Mouse (Mus musculus) heart, embryonic 14.5 days (tissue): ENCODE measurements around the gene H2afy. TPM values are rescaled to one million over a fixed set of nuclear protein-coding genes. Genes with fewer than 3 reads are reported as not detected.

Source experiments
- ATAC-seq: fragments of 200-750 bp; cut with Nextera tagmentation; 2 replicates; pipeline ENCODE4 v1.8.0; 2017; ENCODE audit warnings: low read depth, moderate TSS enrichment; ENCODE audit not compliant: insufficient number of reproducible peaks, insufficient read depth, low FRiP score
- H3K27ac ChIP-seq, 2 experiments: fragments of 200-500 bp in 1 of 2; fragments of 300-500 bp in 1 of 2; sonication (generic) in 1 of 2; replicated peaks in 1 of 2; 2 replicates each; pipeline ENCODE4 v1.5.1; 2012 to 2014; ENCODE audit warnings: low read depth in 2 of 2, low read length in 2 of 2, control low read depth in 1 of 2, mild to moderate bottlenecking in 1 of 2, mixed read lengths in 1 of 2; ENCODE audit not compliant: control insufficient read depth in 1 of 2, insufficient read depth in 1 of 2
- H3K27me3 ChIP-seq: fragments of 300-500 bp; sonication (generic); 2 replicates; pipeline ENCODE4 v1.6.1; 2014; ENCODE audit warnings: mild to moderate bottlenecking, low read length, control low read depth; ENCODE audit not compliant: control insufficient read depth, insufficient read depth
- H3K36me3 ChIP-seq: fragments of 300-500 bp; sonication (generic); 2 replicates; pipeline ENCODE4 v1.6.1; 2014; ENCODE audit warnings: mild to moderate bottlenecking, control low read depth, low read length, mixed read lengths; ENCODE audit not compliant: control insufficient read depth, insufficient read depth
- H3K4me1 ChIP-seq, 2 experiments: fragments of 200-500 bp in 1 of 2; fragments of 300-500 bp in 1 of 2; sonication (generic) in 1 of 2; 2 replicates each; pipeline ENCODE4 v1.6.1; 2012 to 2014; ENCODE audit warnings: low read length in 2 of 2, control low read depth in 1 of 2, mixed read lengths in 1 of 2; ENCODE audit not compliant: control insufficient read depth in 2 of 2, insufficient read depth in 2 of 2
- H3K4me2 ChIP-seq: fragments of 300-500 bp; sonication (generic); 2 replicates; pipeline ENCODE4 v1.6.1; 2014; ENCODE audit warnings: mild to moderate bottlenecking, low read length
- H3K4me3 ChIP-seq, 2 experiments: fragments of 200-500 bp in 1 of 2; fragments of 300-500 bp in 1 of 2; sonication (generic) in 1 of 2; 2 replicates each; pipeline ENCODE4 v1.5.1; 2012 to 2014; ENCODE audit warnings: low read length in 2 of 2, mild to moderate bottlenecking in 2 of 2, control low read depth in 1 of 2, low read depth in 1 of 2, moderate library complexity in 1 of 2; ENCODE audit not compliant: control insufficient read depth in 1 of 2, insufficient read depth in 1 of 2
- H3K9ac ChIP-seq: fragments of 300-500 bp; sonication (generic); 2 replicates; pipeline ENCODE4 v1.6.1; 2014; ENCODE audit warnings: mild to moderate bottlenecking, low read length
- H3K9me3 ChIP-seq: fragments of 300-500 bp; sonication (generic); 2 replicates; pipeline ENCODE4 v1.6.1; 2016; ENCODE audit warnings: low read length, control low read depth; ENCODE audit not compliant: control insufficient read depth
- WGBS: fragments of 180-500 bp; shearing (Covaris S2); extraction: QIAGEN DNeasy Blood & Tissue Kit; methylation state at CpG from one replicate; pipeline ENCODE4 v1.1.7; 2014; 5-methylcytosine and 5-hydroxymethylcytosine counted together
- polyA plus RNA-seq: library from polyadenylated mRNA; unstranded; fragments of >200 nt; fragmentation: Nextera tagmentation; extraction: Ambion mirVana; gene quantifications from 2 replicates; pipeline ENCODE4 v1.2.1, GENCODE M21; 2014

Gene H2afy
- polyA plus RNA-seq, 1 experiment from 2014 or later = 107 TPM

DNA sequence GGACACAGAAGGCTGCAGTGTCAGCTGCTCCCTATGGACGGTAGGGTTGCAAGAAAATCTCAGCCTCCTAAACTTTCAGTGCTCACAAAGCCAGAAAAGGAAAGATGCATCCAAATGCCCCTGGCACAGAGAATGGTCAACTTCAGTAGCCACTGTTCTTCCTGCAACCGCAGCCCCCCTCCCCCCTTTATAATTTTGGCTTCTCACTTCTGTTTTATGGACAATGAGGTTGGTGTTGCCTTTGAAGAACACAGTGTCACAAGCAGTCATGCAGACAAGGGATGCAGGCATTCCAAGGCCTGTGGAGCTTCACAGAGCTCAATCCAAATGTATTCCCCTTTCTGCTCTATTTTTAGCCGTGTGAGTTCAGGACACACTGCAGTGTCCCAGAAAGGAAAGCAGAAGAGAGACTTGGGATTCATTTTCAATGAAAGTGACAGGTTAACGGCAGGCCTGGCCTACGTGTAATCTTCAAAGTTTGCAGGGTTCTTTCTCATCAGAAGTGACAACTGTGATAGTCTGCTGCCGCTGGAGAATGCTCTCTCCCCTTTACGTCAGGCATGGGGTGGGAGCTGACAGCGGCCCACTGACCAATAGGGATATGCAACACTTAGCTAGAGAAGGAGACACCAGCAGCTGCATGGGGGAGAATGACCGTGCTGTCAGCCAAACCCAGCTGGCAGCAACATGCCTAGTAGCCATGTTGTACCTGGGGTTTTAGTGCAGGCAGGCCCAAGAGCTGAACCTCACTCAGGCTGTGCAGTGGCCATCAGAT lies 18.0 kb downstream of the H2afy start:
- no peak overlapping the region for H3K4me3 ChIP-seq
- H3K36me3 ChIP-seq = peaks cover 41% of the 10 kb centered on the region
- H3K27ac ChIP-seq = peak overlapping the region; percentile 82 to 86
- H3K9me3 ChIP-seq = no peaks in the 10 kb centered on the region
- 21% methylated on average over 9 of the region's 9 CpGs for WGBS
- peak overlapping the region; percentile 30; the same call in 1 of the 2 replicates for H3K9ac ChIP-seq
- ATAC-seq = no peak
- H3K27me3 ChIP-seq = no peaks in the 10 kb centered on the region
- H3K4me1 ChIP-seq = peaks cover 48 to 64% of the 10 kb centered on the region in 2 experiments
- peak overlapping the region; percentile 26 for H3K4me2 ChIP-seq

DNA sequence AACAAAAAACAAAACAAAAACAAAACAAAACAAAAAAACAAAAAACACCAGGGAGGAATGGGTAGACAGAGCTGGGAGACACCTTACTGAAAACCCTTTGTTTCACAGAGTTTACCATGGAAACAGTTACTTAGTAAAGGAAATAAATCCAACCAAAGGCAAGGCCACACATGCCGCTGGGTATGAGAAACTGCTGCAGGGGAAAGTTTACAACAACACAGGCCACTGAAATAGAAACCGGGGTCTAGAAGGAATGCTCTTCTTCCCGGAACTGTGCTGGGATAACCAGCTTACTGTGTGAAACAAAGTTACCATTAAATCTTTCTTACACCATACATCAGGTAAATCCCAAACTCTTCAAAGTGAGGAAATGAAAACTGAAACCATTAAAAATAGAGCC lies 20.3 kb downstream of the H2afy start:
- ATAC-seq = no peak
- peaks cover 22% of the 10 kb centered on the region for H3K36me3 ChIP-seq
- H3K9ac ChIP-seq = peak overlapping the region; percentile 41
- H3K9me3 ChIP-seq = no peaks in the 10 kb centered on the region
- WGBS = 8% methylated on average over 3 of the region's 3 CpGs
- H3K4me1 ChIP-seq = peaks cover 70 to 86% of the 10 kb centered on the region in 2 experiments
- H3K4me3 ChIP-seq = no peak overlapping the region
- H3K4me2 ChIP-seq = peak overlapping the region; percentile 8; the same call in 1 of the 2 replicates
- peak overlapping the region; percentile 76 to 86 for H3K27ac ChIP-seq
- no peaks in the 10 kb centered on the region for H3K27me3 ChIP-seq

DNA sequence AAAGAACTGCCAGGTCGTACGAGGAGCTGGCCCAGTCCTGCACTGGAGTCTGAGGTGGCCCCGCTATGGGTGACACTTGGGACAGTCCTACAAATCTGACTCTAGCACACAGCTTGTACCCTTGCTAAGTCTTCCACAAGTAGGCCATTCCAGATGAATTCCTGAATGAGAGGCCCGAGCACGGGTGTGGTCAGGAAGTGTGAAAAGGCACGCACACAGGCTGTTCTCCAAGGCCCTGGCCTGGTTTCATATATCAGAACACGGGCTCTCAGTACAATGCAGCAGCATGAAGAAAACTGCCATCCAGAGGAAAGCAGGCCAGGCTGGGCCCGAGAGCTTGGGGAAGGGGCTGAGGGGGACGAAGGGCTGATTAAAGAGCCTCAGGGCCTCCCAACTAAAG lies 20.8 kb downstream of the H2afy start:
- Histone ChIP-seq H3K4me2 (peak overlapping the region; percentile 8), H3K27ac (peak overlapping the region; percentile 76 to 86), H3K36me3 (peaks cover 23% of the 10 kb centered on the region), H3K9ac (peak overlapping the region; percentile 41; the same call in 1 of the 2 replicates), H3K4me3 (no peak overlapping the region), H3K9me3 (no peaks in the 10 kb centered on the region), H3K4me1 (peaks cover 73 to 92% of the 10 kb centered on the region in 2 experiments), H3K27me3 (no peaks in the 10 kb centered on the region)
- WGBS = 12% methylated on average over 9 of the region's 9 CpGs
- peak; percentile 13; the same call in 1 of the 2 replicates for ATAC-seq

DNA sequence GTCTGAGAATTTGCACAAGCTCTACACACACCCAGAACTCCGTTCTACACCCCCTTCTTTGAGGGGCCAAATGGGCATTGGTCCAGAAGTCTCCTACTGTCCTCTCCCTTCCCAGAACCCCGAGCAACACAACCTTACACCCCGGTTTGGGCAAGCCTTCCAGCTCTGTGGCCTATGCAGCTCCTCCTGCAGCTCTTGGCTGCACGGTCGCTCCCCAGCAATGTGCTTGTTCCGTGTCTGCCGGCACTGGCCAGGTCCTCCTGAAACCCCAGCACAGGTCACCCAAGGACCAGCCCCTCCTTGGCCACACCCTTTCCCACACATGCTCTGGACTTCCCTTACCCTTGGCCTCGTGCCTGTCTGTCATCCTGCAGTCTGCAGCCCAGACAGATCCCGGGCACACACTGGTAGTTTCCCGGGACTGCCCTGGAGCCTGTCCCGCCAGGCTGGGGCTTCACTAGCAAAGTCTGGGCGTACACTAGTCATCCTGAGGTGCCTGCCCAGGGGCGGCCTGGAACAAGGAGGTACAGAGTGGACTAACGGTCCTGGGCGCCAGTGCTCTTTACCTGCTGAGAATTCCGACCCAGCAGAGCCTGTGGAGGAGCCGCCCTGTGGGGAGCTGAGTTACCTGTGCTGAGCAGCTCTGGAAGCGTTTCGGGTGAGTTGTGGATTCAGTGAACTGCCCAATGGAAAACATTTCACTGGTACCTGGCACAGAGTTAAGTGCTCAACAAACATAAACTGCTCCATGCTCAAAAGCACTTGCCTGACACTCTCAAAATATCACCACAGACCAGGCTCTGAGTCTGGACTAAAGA lies 22.5 kb downstream of the H2afy start:
- H3K9me3 ChIP-seq = no peaks in the 10 kb centered on the region
- peak overlapping the region; percentile 35 for H3K9ac ChIP-seq
- H3K4me3 ChIP-seq = no peak overlapping the region
- ATAC-seq = peak; percentile 35
- H3K27ac ChIP-seq = peak overlapping the region; percentile 25 to 90; a peak in 3 of 4 replicates
- WGBS = 45% methylated on average over 19 of the region's 19 CpGs
- 0 out of 2 replicates have a peak overlapping the region, but pooled peaks have one; percentile 15 for H3K4me2 ChIP-seq
- no peaks in the 10 kb centered on the region for H3K27me3 ChIP-seq
- H3K36me3 ChIP-seq = peaks cover 18% of the 10 kb centered on the region; the same call in 1 of the 2 replicates
- peaks cover 81 to 96% of the 10 kb centered on the region in 2 experiments for H3K4me1 ChIP-seq

DNA sequence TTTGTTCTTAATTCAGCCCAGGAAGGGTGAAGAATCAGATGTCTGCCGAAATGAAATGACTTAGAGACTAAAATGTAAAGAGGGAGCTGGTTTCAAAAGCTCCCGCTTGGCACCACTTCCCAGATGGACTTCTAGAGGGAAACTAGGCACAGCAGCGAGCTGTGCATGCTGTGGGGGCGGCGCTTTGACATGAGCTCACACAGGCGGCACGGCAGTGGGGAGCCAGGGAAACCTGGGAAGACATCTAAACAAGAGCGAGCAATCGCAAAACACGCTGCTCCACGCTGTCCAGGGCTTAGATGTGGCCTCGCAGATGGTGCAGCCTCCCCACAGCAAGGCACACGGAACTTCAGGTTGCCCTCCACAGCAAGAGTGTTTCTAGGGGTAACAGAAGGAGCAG lies 23.2 kb downstream of the H2afy start:
- Histone ChIP-seq H3K9me3 (no peaks in the 10 kb centered on the region), H3K4me2 (no peak overlapping the region), H3K36me3 (peaks cover 18% of the 10 kb centered on the region; the same call in 1 of the 2 replicates), H3K4me3 (no peak overlapping the region), H3K27me3 (no peaks in the 10 kb centered on the region), H3K9ac (peak overlapping the region; percentile 35), H3K27ac (peak overlapping the region; percentile 24 to 90; a peak in 3 of 4 replicates), H3K4me1 (peaks cover 80 to 99% of the 10 kb centered on the region in 2 experiments)
- WGBS = 45% methylated on average over 13 of the region's 13 CpGs
- ATAC-seq = no peak

DNA sequence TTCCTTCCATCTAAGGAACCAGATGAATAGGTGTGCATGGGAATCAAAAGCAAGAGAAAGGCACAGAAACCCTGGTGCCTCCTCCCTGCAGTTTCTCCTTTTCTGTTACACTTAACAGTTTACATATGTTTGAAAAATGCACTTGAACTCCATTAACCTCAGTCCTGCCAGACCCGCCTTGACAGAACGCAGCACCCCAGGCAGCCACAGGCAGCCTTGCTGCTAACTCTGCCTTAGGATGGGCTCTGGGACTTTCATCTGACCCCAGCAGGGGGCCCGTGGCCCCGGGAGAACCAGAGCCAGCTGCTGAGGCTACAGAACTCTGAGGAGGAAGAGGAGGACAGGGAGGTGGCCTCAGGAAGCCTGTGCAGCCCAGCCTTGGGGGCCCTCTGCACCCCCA lies 23.7 kb downstream of the H2afy start:
- no peaks in the 10 kb centered on the region for H3K9me3 ChIP-seq
- no peak for ATAC-seq
- 24% methylated on average over 4 of the region's 4 CpGs for WGBS
- H3K4me3 ChIP-seq = no peak overlapping the region
- H3K36me3 ChIP-seq = peaks cover 15% of the 10 kb centered on the region; the same call in 1 of the 2 replicates
- no peaks in the 10 kb centered on the region for H3K27me3 ChIP-seq
- peaks cover 77 to 97% of the 10 kb centered on the region in 2 experiments for H3K4me1 ChIP-seq
- peak overlapping the region in 1 of 2 experiments; percentile 90; a peak in 3 of 4 replicates for H3K27ac ChIP-seq
- peak overlapping the region; percentile 35 for H3K9ac ChIP-seq
- no peak overlapping the region for H3K4me2 ChIP-seq

DNA sequence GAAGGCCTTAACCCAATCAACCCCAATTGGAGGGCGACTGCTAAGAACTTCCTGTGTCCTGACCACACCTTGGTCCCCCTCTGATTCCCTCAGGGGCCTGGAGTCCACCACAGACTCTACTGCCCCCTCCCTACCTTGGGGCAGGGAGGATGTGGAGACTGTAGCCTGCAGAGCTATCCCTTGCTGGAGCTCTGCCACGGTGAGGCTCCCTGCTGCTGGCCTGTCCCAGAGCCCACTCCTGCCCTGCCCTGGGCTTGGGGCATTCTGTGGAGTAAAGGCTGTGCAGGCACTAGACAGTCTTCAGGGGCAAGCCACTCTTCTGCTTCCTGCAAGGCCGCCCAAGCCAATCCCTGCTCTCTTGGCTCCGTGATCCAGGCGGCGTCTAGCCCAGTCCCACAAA lies 24.6 kb downstream of the H2afy start:
- H3K27me3 ChIP-seq = no peaks in the 10 kb centered on the region
- H3K4me2 ChIP-seq = no peak overlapping the region
- H3K9me3 ChIP-seq = no peaks in the 10 kb centered on the region
- H3K9ac ChIP-seq = no peak overlapping the region
- no peak overlapping the region for H3K4me3 ChIP-seq
- H3K27ac ChIP-seq = peak overlapping the region; percentile 50 to 90
- peaks cover 73 to 89% of the 10 kb centered on the region in 2 experiments for H3K4me1 ChIP-seq
- H3K36me3 ChIP-seq = peaks cover 10% of the 10 kb centered on the region; the same call in 1 of the 2 replicates
- ATAC-seq = no peak
- WGBS = 78% methylated on average over 6 of the region's 6 CpGs
